Mouse (Mus musculus) frontal cortex, adult 2 months (tissue): Measurements from ENCODE around the gene Mtfp1. TPM values are rescaled to one million over a fixed set of nuclear protein-coding genes. Genes with fewer than 3 reads are reported as not detected.
"Not testable (repeated sequence)": the region's sequence is repeated elsewhere in the genome, so short reads cannot be mapped to it uniquely, and the experiment has no call there.

Experiments
- DNase-seq, 2 experiments: peaks; one replicate each; pipeline ENCODE4 v3.0.0; 2022; ENCODE audit warnings: low spot score in 1 of 2; ENCODE audit errors: extremely low spot score in 1 of 2
- polyA plus RNA-seq: library from polyadenylated mRNA; depleted of rRNA; stranded (reverse); fragments of >200 nt; gene quantifications from 2 replicates; pipeline ENCODE4 v1.2.3, GENCODE M21; 2012; rRNA removed

The Mtfp1 gene
- polyA plus RNA-seq: 112 and 119 TPM in 2 replicates

DNA sequence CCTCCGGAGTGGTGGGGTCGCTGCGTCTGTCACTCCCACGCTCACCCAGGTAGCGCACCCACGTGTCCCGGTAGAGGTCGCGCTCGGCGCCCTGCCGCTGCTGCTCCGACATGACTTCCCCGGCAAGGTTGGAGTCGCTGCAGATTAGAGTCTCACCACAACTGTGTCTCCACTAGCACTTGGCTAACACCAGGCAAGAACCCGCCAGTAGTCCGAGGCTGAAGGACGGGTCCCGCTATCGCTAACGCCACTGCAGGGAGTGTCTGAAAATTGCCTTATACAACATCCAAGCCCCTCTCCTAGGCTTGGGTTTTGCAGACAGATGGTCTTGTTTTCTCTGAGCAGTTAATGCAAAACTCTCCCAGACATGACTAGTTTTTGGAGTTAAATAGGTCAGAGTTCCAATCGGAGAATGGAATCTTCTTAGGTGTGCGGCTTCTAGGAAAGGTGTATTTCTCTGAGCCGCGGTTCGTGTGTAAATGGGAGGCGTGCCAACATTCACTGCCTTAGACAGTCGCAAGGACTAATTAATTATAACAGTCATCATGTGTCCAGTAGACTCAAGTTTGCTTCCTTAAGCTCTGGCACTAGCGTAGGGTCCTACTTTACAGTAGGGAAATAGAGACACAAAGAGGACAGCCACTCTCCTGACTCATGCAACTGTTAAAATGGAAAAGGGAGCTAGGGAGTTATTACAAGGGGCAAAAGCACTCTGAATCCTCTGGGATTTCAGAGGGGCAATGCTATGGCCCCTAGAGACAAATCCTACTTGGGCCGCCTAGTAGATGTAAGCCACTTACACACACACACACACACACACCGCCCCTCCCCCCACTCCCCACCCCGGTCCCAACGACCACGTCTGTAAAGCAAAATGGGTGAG lies at the start of gene Mtfp1:
Gene Mtfp1 (minus strand): TSS at position 275 of the 883 bp plus-strand sequence.
- peak in 1 of 2 experiments; percentile 69 for DNase-seq

- no peak for DNase-seq
These were observed 48.2 kb upstream of the Mtfp1 start for GRCm38 (mm10) chr11:4143281-4144062.

GRCm38 (mm10) chr11:4142352-4142751 lies 47.1 kb upstream of the Mtfp1 start:
- no peak for DNase-seq

- no peak for DNase-seq
These were observed 46.3 kb upstream of the Mtfp1 start for GRCm38 (mm10) chr11:4141505-4141904.

- DNase-seq: no peak
These were observed 43.7 kb upstream of the Mtfp1 start for GRCm38 (mm10) chr11:4138964-4139363.

DNA sequence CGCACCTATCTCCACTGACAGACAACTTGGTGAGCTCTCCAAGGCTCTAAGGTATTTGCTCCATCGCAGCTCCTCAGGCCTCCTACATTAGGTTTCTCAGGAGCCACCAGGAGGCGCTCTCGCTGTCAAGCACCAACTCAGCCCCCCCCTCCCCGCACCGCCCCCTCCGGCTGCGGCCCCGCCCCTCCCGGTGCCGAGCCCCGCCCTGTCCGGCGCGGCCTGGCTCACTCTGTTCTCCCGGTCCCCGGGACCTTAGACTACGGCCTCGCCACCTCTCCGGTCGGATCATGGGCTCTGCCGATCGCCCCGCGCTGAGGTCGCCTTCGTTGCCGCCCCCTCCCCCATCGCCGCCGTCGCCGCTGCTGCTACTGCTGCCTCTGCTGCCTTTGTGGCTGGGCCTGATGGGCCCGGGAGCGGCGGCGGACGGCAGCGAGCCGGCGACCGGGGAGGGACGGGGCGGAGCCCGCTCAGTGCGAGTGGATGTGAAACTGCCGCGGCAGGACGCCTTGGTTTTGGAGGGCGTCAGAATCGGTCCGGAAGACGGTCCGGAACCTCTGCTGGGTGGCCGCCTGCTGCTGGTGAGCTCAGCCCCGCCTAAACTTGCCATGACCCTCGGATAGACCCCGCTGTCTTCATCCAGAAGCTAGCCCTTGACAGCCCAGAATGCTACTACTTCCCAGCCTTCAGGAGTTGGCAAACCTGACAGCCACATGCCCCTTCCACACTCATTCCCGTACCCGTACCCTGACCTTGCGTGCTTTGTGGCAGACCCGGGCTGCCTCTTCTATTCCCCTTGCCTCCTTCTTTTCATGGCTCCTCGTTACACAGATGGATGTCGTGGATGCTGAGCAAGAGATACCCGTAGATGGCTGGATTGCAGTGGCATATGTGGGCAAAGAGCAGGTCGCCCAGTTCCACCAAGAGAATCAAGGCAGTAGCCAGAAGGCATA lies 40.0 kb upstream of the Mtfp1 start, which contains the start of gene Rnf215:
Gene Rnf215 (plus strand): TSS at position 217 of the 950 bp plus-strand sequence.
- DNase-seq: peak in 1 of 2 experiments; percentile 93

DNA sequence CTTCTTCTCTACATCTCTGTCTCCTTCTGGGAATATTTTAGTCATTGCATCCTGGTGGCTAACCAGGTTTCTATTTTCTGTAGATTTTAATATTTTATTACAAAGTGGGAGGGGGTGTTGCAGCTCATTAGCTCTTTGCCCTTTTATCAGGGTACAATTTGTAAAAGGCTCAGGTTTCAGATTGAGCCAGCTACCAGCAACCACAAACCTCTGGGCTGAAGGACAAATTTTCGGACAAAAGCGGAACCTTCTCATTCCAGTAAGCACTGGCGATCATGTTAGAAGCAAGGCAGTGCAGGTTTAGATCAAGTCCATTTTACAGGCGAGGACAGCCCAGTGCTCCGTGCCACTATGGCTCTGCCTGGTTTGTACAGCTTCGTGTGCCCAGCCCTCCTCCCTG lies 39.2 kb upstream of the Mtfp1 start:
- no peak for DNase-seq

DNA sequence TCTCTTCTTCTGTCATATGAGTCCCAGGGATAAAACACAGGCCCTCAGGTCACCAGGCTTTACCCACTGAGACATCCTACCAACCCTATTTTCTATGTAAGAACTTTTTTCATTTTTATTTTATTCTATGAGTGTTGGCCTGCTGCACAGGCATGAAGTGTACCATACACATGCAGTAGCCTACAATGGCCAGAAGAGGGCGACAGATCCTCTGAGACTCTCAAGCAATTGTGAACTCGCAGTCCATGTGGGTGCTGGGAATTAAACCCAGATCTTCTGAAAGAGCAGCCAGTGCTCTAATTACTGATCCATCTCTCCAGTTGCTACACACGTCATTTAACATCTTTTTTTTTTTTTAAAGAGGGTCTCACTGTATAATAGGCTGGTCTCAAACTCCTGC lies 38.2 kb upstream of the Mtfp1 start:
- DNase-seq: no peak

DNA sequence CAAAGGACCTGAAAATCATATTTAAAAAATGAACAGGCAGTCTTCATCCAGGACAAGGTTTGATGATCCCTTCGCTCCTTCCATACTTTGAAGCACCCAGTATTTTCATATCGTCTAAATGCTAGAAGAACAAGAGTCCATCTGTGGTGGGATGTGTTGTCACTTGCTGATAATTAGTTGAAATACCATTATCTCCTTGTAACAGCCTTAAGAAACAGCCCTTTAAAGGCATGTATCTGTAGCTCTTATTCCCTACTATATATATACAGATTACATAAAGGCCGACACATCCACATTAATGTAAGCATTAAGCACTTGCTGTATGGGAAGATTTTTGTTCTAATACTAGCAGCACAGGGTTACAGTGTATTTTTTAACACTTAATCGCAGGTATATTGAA lies 33.2 kb upstream of the Mtfp1 start:
- not testable (repeated sequence) for DNase-seq

GRCm38 (mm10) chr11:4127059-4127458 lies 31.8 kb upstream of the Mtfp1 start:
- DNase-seq: no peak

GRCm38 (mm10) chr11:4123922-4124321 lies 28.7 kb upstream of the Mtfp1 start:
- peak in 1 of 2 experiments; percentile 68 for DNase-seq

DNA sequence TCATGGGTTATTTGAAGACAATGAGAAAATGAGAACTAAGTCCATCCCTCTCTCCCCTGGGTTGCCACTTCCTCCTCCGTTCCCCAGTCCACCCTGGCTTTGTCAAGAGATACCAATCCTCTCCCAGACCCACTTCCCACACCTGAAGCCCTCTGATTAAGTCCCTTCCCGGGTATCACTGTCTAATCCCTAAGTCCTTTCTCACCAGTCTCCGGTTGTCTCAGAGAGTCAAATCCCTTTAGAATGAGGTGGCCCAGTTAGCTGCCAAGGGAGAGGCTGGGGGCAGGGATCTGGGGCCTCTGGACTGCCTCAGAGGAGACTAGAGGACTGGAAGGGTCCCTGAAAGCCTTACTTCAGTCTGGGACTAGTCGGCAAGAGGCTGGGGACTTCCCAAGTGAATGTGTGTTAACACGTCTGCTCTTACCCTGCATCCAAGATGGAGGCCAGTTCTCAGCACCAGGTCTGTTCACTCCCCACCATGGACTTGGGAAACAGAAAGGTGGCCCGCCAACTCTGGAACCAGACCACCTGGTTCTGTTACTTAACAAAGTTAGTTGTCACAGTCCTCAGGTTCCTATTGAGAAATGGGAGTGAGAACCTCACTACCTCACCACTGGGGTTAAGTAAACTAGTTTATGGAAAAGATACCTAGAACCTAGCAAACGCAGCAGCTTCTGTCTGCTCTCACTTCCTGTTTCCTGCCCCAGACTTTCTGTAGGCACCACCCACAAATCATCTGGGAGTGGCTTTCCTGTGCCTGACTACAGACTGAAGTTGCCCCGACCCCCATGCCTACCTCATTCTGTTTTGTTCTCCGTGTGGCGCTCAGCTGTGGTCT lies 27.7 kb upstream of the Mtfp1 start, which contains the start of gene Sec14l2:
Gene Sec14l2 (minus strand): TSS at position 674 of the 838 bp plus-strand sequence.
- no peak for DNase-seq

DNA sequence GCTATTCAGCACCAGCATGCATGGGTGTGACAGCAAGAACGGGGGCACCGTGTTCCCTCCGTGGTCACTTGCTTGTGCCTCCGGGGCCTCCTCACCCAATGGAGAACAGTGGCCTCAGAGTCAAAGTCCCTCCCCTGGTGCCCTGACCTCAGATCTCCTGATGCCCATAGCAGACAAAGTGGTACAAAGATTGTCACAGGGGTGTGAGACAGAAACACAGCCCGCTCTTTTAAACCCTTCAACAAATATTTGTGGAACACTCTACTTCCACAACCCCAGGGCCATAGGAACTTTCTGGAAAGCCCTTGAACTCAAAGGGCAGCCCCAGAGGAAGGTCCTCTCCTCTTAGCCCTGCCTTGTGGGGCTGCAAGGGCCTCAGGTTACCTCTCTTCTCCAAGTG lies 27.0 kb upstream of the Mtfp1 start:
- no peak for DNase-seq

DNA sequence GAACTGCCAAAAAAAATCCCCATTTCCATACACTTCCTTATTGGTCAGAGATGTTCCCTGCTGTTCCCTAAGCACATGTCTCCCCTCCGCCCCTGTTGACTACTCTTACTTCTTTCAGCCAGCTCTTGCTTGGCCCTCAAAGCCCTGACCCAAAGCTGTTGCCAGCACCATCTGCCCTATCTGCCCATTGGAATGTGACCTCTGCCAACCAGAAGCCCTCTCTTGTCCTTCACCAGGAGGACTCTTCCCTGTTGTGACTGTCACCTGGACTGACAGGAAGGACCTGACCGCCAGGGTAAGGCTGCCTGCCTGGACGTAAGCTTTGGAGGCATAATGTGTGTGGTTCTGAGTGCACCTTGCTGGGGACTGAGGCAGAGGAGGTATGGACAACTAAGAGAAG lies 26.4 kb upstream of the Mtfp1 start:
- DNase-seq: no peak

- DNase-seq: no peak
These were observed 24.4 kb upstream of the Mtfp1 start for GRCm38 (mm10) chr11:4119635-4120034.

- peak in 1 of 2 experiments; percentile 87 for DNase-seq
These were observed 23.1 kb upstream of the Mtfp1 start for GRCm38 (mm10) chr11:4118081-4118921.

DNA sequence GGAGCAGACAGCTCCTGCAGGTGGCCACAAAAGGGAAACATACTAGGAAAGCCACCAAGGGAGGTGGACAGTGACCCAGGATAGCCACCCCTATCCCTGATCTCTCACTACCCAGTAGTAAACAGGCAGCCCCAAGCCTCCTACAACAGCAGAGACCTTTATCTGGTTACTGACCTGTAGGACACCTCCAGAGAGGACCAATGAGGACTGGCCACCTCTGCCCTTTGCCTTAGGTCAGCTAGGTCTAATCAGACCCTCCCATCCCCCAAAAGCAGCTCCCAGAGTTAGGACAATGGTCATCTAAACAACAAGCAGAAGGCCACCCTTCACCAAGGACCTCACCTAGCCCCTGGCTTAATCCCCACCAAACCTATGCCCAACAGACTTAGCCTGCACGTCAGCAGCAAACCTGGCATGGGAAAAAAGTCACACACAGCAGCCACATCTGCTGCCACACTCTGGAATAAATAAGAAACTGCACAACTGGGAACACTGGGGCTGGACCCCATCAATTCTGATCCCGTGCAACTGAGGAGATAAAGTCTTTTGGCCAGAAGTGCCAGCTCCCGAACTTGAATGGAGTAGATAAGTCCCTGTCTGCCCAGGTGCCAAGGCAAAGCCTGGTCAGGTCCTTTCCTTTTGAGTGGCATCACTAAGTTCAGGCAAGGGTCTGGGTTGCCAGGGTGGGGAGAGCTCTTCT lies 22.3 kb upstream of the Mtfp1 start:
- DNase-seq: peak in 1 of 2 experiments; percentile 41
